Mouse (Mus musculus): ENCODE results near the gene Ptprg. TPM values are rescaled to one million over a fixed set of nuclear protein-coding genes. Genes with fewer than 3 reads are reported as not detected.

The Ptprg gene
- polyA plus RNA-seq, 1 experiment from 2014 or later: 33.5 TPM

DNA sequence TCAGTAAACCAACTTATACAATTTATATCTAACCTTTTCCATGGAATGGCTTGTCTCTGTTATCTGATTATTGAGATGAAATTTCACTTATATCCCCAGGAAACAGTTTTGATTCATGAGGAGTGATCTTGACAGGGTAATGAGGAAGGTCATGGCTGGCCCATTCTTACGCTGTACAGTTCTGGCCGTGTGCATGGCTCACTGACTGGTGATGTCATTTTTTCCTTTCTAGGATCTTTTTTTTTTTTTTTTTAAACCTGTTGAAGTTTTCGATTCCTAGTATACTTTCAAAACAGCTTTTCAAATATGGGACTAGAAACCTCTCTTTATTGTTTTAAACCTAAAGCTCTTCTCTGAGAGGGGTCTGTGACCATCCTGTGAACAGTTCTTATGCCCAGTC, 626.8 kb downstream of the Ptprg start:
- Histone ChIP-seq H3K27me3 (replicated peaks; ENCODE audit: control insufficient read depth, insufficient read depth, low read length) (no peaks in the 10 kb centered on the region), H3K36me3 (ENCODE audit: control insufficient read depth, insufficient read depth) (no peaks in the 10 kb centered on the region), H3K9me3 (ENCODE audit: control insufficient read depth, low read length) (no peaks in the 10 kb centered on the region), H3K9ac (replicated peaks; ENCODE audit: low read depth, low read length) (no peak overlapping the region), H3K4me2 (ENCODE audit: low read length) (no peak overlapping the region), H3K4me1 (replicated peaks; ENCODE audit: control insufficient read depth, insufficient read depth, low read length) (peaks cover 29% of the 10 kb centered on the region), H3K4me3 (replicated peaks; ENCODE audit: low read length) (no peak overlapping the region), H3K27ac (ENCODE audit: low read length) (no peak overlapping the region)
- ATAC-seq: no peak
- WGBS: 56% methylated on average over 3 of the region's 3 CpGs

DNA sequence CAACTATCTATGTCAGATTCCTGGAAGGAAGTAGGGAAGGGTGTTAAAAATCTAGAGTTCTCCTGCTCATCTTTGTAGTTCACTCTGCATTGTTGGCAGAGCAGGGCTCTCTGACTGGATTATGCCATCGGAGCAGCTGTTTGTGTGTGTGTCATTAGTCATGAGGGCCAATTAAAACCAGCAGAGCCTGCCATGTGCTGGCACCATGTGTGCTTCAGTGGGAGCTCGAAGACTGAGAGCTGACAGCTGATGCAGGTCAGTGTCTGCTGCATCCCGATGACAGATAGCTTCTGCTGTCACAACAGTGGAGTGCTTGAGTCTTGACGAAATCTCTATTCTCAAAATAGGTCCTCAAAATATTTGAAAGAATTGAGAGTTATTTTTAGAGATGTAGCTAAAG, 631.7 kb downstream of the Ptprg start:
- Histone ChIP-seq H3K36me3 (ENCODE audit: control insufficient read depth, insufficient read depth) (no peaks in the 10 kb centered on the region), H3K4me2 (ENCODE audit: low read length) (no peak overlapping the region), H3K4me3 (replicated peaks; ENCODE audit: low read length) (no peak overlapping the region), H3K27ac (ENCODE audit: low read length) (peak overlapping the region; percentile 75), H3K9ac (replicated peaks; ENCODE audit: low read depth, low read length) (no peak overlapping the region), H3K4me1 (replicated peaks; ENCODE audit: control insufficient read depth, insufficient read depth, low read length) (peaks cover 30% of the 10 kb centered on the region), H3K9me3 (ENCODE audit: control insufficient read depth, low read length) (no peaks in the 10 kb centered on the region), H3K27me3 (replicated peaks; ENCODE audit: control insufficient read depth, insufficient read depth, low read length) (no peaks in the 10 kb centered on the region)
- ATAC-seq: peak; percentile 75
- WGBS: 17% methylated on average over 4 of the region's 4 CpGs

DNA sequence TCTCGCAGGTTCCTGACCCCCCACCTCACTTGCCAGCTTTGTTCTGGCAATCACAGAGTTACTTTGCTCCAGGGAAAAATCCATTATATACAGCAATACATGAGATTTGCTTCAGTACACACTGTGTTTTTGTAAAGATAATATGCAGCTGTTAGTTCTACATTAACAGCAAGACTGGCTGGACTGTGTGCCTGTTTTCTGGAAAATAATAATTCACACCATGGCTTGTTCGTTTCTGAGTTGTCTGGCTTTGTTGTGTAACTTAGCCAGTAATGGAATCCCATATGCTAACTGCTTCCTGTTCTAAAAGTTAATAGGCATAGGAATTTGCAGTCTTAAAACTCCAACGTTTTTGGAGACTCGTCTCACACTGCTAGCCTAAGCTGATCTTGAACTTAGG, 635.0 kb downstream of the Ptprg start:
- no peaks in the 10 kb centered on the region for H3K9me3 ChIP-seq (ENCODE audit: control insufficient read depth, low read length)
- 30% methylated on average over 4 of the region's 4 CpGs for WGBS
- no peak for ATAC-seq
- no peak overlapping the region for H3K27ac ChIP-seq (ENCODE audit: low read length)
- H3K27me3 ChIP-seq (replicated peaks; ENCODE audit: control insufficient read depth, insufficient read depth, low read length): no peaks in the 10 kb centered on the region
- no peaks in the 10 kb centered on the region for H3K36me3 ChIP-seq (ENCODE audit: control insufficient read depth, insufficient read depth)
- H3K4me3 ChIP-seq (replicated peaks; ENCODE audit: low read length): no peak overlapping the region
- no peak overlapping the region for H3K9ac ChIP-seq (replicated peaks; ENCODE audit: low read depth, low read length)
- no peak overlapping the region for H3K4me2 ChIP-seq (ENCODE audit: low read length)
- peaks cover 35% of the 10 kb centered on the region for H3K4me1 ChIP-seq (replicated peaks; ENCODE audit: control insufficient read depth, insufficient read depth, low read length)

DNA sequence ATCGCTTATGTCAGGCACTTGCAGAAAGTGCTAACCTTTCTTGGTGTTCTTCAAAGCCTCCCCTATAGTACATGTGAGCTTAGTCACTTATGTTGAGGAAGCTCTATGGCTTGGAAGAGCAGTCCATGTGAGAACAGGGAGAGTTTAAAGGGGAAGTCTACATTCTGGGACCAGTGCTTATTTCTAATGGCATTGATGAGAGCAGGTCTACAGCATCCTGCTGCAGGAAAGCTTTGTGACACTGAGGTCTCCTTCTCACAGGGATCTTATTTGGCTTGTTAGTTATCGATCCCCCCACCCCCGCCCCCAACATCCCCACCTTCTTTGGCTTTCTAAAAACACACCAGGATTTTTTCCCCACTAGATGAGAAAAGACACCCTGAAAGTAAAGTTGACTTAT, 635.9 kb downstream of the Ptprg start:
- Histone ChIP-seq H3K27ac (ENCODE audit: low read length) (peak overlapping the region; percentile 20; the same call in 1 of the 2 replicates), H3K27me3 (replicated peaks; ENCODE audit: control insufficient read depth, insufficient read depth, low read length) (no peaks in the 10 kb centered on the region), H3K4me2 (ENCODE audit: low read length) (no peak overlapping the region), H3K4me3 (replicated peaks; ENCODE audit: low read length) (no peak overlapping the region), H3K9ac (replicated peaks; ENCODE audit: low read depth, low read length) (no peak overlapping the region), H3K9me3 (ENCODE audit: control insufficient read depth, low read length) (no peaks in the 10 kb centered on the region), H3K4me1 (replicated peaks; ENCODE audit: control insufficient read depth, insufficient read depth, low read length) (peaks cover 31% of the 10 kb centered on the region), H3K36me3 (ENCODE audit: control insufficient read depth, insufficient read depth) (no peaks in the 10 kb centered on the region)
- peak; percentile 4; the same call in 1 of the 2 replicates for ATAC-seq
- WGBS: 19% methylated on average over 3 of the region's 3 CpGs

DNA sequence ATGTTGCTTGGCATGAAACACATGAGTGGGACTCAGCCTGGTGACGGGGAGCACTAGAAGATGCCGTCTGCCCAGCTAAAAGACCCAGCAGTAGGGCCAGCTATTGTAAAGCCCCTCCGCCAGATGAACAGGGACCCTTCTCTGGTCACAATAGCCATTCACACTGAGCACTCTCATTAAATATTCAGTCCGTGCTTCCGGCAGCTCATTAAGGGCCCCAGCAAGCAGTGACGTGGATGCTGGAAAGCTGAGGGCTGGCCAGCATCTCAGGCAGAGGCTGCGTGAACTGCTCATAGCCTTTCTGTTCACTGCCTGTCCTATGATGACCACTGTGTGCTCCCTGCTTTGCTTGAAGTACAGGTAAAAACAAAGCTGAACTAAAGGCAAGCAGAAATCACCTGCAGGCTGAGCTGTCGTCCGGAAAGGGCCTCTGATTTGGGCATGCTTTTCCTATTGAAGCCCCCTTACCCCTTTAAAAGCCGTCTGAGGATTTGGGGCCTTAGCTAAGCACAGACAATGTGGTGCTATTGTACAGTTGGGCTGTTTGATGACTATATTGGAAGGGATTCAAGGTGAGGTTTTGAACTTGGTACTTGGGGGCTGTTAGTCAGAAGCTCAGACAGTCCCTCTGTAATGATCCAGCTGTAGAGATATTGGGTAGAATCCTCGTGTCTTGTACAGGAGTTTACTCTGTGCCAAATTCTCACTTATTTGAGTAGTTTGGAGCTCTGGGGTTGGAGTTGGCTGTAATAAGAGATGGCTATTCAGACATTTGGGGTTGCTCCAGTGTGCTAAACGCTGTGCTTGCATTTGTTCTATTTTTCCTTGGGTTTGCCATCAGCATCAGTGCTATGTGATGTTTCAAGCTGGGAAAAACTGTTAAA, 636.6 kb downstream of the Ptprg start:
- no peaks in the 10 kb centered on the region for H3K9me3 ChIP-seq (ENCODE audit: control insufficient read depth, low read length)
- no peak overlapping the region for H3K9ac ChIP-seq (replicated peaks; ENCODE audit: low read depth, low read length)
- H3K4me3 ChIP-seq (replicated peaks; ENCODE audit: low read length): no peak overlapping the region; the same call in 1 of the 2 replicates
- peak overlapping the region; percentile 74; the same call in 1 of the 2 replicates for H3K27ac ChIP-seq (ENCODE audit: low read length)
- H3K36me3 ChIP-seq (ENCODE audit: control insufficient read depth, insufficient read depth): no peaks in the 10 kb centered on the region
- peak; percentile 90 for ATAC-seq
- peak overlapping the region; percentile 31 for H3K4me2 ChIP-seq (ENCODE audit: low read length)
- no peaks in the 10 kb centered on the region for H3K27me3 ChIP-seq (replicated peaks; ENCODE audit: control insufficient read depth, insufficient read depth, low read length)
- 5% methylated on average over 12 of the region's 12 CpGs for WGBS
- peaks cover 27% of the 10 kb centered on the region for H3K4me1 ChIP-seq (replicated peaks; ENCODE audit: control insufficient read depth, insufficient read depth, low read length)

DNA sequence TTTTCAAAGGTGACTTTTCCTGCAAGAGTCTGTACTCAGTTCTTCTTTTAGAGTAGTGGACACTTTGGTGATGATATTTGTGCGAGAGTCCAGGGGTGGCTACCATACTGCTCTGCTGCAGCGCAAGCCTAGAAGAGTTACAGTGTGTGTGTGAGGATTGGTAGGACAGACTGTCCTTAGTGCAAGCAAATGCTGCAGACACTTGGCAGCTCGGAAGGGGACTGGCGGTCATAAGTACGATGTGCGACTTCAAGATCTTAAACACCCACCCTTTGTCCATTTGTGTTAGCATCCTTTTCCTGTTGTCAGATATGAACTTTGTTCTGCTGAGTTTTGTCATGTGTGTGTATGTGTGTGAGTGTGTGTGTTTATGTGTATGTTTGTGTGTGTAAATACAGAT, 637.7 kb downstream of the Ptprg start:
- Histone ChIP-seq H3K27me3 (replicated peaks; ENCODE audit: control insufficient read depth, insufficient read depth, low read length) (no peaks in the 10 kb centered on the region), H3K4me2 (ENCODE audit: low read length) (peak overlapping the region; percentile 31), H3K9ac (replicated peaks; ENCODE audit: low read depth, low read length) (no peak overlapping the region), H3K36me3 (ENCODE audit: control insufficient read depth, insufficient read depth) (no peaks in the 10 kb centered on the region), H3K4me1 (replicated peaks; ENCODE audit: control insufficient read depth, insufficient read depth, low read length) (peaks cover 22% of the 10 kb centered on the region), H3K4me3 (replicated peaks; ENCODE audit: low read length) (no peak overlapping the region; the same call in 1 of the 2 replicates), H3K9me3 (ENCODE audit: control insufficient read depth, low read length) (no peaks in the 10 kb centered on the region), H3K27ac (ENCODE audit: low read length) (no peak overlapping the region)
- 46% methylated on average over 6 of the region's 6 CpGs for WGBS
- ATAC-seq: no peak

DNA sequence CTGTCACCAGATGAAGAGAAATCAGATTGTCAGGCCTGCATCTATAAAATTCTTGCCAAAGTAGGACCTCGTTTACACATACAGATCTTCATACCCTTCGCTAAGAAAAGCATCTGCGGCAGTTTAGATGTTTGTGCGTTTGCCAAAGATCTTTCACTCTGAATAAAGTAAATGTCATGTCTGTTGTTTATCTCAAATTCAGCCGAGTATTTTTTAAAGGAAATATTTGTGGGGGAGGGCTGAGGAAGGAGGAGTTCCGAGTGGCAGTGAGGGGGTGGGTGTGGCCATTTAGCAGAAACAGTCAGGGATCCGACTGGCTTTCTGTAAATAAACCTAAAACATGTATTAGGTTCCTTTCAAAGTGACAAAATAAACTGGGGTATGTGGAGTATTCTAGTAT, 645.4 kb downstream of the Ptprg start:
- Histone ChIP-seq H3K36me3 (ENCODE audit: control insufficient read depth, insufficient read depth) (no peaks in the 10 kb centered on the region), H3K4me3 (replicated peaks; ENCODE audit: low read length) (no peak overlapping the region), H3K9me3 (ENCODE audit: control insufficient read depth, low read length) (no peaks in the 10 kb centered on the region), H3K27ac (ENCODE audit: low read length) (peak overlapping the region; percentile 34), H3K9ac (replicated peaks; ENCODE audit: low read depth, low read length) (no peak overlapping the region), H3K27me3 (replicated peaks; ENCODE audit: control insufficient read depth, insufficient read depth, low read length) (no peaks in the 10 kb centered on the region), H3K4me1 (replicated peaks; ENCODE audit: control insufficient read depth, insufficient read depth, low read length) (peaks cover 17% of the 10 kb centered on the region), H3K4me2 (ENCODE audit: low read length) (peak overlapping the region; percentile 9; the same call in 1 of the 2 replicates)
- peak; percentile 41 for ATAC-seq
- WGBS: 31% methylated on average over 7 of the region's 7 CpGs

DNA sequence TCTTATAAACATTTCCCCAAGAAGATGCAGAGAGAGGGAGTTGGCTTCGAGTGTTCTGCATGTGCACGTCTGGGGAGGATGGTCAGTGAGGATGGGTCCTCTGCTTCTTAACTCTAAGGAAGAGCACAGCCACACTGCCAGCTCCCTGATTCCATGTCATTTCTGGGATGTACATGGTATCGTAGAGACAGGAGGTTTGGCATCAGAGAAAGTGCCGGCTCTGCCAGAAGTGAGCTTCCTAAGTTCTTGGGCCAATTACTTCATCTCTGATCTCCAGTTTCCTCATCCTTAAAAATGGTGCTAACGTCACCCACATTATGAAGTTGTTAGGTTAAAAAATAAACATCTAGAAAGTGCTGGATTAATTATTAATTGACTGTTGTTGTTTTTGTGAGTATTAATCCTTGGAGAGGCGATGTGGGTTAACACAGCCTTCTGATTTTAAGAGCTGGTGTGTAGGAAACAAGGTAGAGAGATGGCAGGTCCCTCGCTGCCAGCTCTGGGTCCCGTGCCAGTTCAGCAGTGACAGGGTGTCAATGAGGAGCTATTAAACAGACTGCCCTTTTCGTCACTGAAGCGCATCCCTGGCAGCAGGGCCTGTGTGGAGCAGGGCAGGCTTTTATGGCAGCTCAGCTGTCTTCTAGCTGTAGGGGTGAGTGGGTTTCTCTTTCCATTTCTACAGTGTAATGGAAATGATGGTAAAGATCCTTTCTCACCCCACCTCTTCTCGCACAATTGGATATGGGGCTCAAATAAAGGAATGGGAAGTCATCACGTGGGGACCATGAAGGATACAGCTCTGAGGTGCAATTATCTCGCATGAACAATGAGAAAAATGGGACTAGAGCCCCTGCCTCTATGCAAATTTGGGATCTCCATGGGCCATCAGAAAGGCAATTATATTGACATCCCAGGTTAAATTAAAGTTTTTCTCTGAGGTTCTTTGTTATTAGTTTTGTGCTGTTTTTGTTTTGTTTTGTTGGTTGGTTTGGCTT, 646.9 kb downstream of the Ptprg start:
- Histone ChIP-seq H3K27ac (ENCODE audit: low read length) (peak overlapping the region; percentile 68), H3K27me3 (replicated peaks; ENCODE audit: control insufficient read depth, insufficient read depth, low read length) (no peaks in the 10 kb centered on the region), H3K9ac (replicated peaks; ENCODE audit: low read depth, low read length) (no peak overlapping the region), H3K4me1 (replicated peaks; ENCODE audit: control insufficient read depth, insufficient read depth, low read length) (peaks cover 17% of the 10 kb centered on the region), H3K9me3 (ENCODE audit: control insufficient read depth, low read length) (no peaks in the 10 kb centered on the region), H3K4me2 (ENCODE audit: low read length) (no peak overlapping the region), H3K4me3 (replicated peaks; ENCODE audit: low read length) (no peak overlapping the region), H3K36me3 (ENCODE audit: control insufficient read depth, insufficient read depth) (no peaks in the 10 kb centered on the region)
- WGBS: 39% methylated on average over 13 of the region's 13 CpGs
- peak; percentile 87 for ATAC-seq

DNA sequence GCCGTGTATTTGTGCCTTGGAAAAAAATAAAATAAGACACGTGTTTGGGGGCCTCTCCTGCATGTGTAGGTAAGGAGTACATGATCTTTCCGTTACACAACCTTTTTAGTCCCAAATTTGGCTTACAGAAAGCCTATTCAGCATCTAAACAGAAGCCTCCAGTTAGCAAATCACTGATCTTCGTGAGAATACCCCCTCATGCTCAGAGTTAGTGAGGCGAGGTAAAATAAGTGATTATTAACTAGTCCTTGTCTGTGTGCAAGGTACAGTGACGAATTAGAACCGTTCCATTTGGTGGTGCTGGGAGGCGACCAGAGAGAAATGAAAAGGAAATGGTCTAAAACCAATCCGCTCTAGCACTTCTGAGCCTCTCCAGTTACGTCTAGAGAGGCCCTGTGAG, 648.9 kb downstream of the Ptprg start:
- no peak overlapping the region for H3K27ac ChIP-seq (ENCODE audit: low read length)
- no peak overlapping the region for H3K9ac ChIP-seq (replicated peaks; ENCODE audit: low read depth, low read length)
- H3K4me2 ChIP-seq (ENCODE audit: low read length): no peak overlapping the region
- H3K4me3 ChIP-seq (replicated peaks; ENCODE audit: low read length): no peak overlapping the region
- peaks cover 17% of the 10 kb centered on the region for H3K4me1 ChIP-seq (replicated peaks; ENCODE audit: control insufficient read depth, insufficient read depth, low read length)
- 40% methylated on average over 10 of the region's 10 CpGs for WGBS
- no peaks in the 10 kb centered on the region for H3K9me3 ChIP-seq (ENCODE audit: control insufficient read depth, low read length)
- no peaks in the 10 kb centered on the region for H3K36me3 ChIP-seq (ENCODE audit: control insufficient read depth, insufficient read depth)
- ATAC-seq: no peak
- H3K27me3 ChIP-seq (replicated peaks; ENCODE audit: control insufficient read depth, insufficient read depth, low read length): no peaks in the 10 kb centered on the region
